Mouse (Mus musculus): ENCODE measurements around the gene Atp2c2.

GRCm38 (mm10) chr8:119786871-119787270 is 87.1 kb downstream of the Atp2c2 start:
- TF ChIP-seq SRF (IDR thresholded peaks at IDR 0.05; ENCODE audit: control insufficient read depth, insufficient read length, low read depth), result no peak
- TF ChIP-seq POLR2A (IDR thresholded peaks at IDR 0.05; ENCODE audit: insufficient read length, low read depth), result no peak
- no peak for TF ChIP-seq TCF12 (IDR thresholded peaks at IDR 0.05; ENCODE audit: insufficient read depth, poor library complexity, severe bottlenecking)
- no peak for TF ChIP-seq REST (IDR thresholded peaks at IDR 0.05; ENCODE audit: insufficient read depth, insufficient read length)
- no peak for TF ChIP-seq MYOG (IDR thresholded peaks at IDR 0.05; ENCODE audit: control insufficient read depth in 1 of 3, insufficient read depth in 1 of 3, insufficient read length in 2 of 3, low read depth in 2 of 3)
- TF ChIP-seq E2F4 (IDR thresholded peaks at IDR 0.05; ENCODE audit: insufficient read depth), result no peak
- no peak for TF ChIP-seq TCF3 (IDR thresholded peaks at IDR 0.05; ENCODE audit: insufficient read length, low read depth)
- no peak for TF ChIP-seq USF1 (IDR thresholded peaks at IDR 0.05; ENCODE audit: low read depth)

Data from myocyte (in vitro differentiated cells).